Mouse (Mus musculus) mature B cell (primary cell): Measurements from ENCODE around the gene Ehhadh.
"Not testable (repeated sequence)": the region's sequence is repeated elsewhere in the genome, so short reads cannot be mapped to it uniquely, and the experiment has no call there.

Experiments used
- in situ Hi-C: fragments of 300-500 bp; cut with MboI; formaldehyde crosslinking; loops from 2 replicates; pipeline ENCODE4 v1.14.3; 2019

Gene Ehhadh

GRCm38 (mm10) chr16:21793875-21794696 is 6.5 kb upstream of the Ehhadh start, which contains the start of gene Map3k13:
TSS of gene Map3k13 (plus strand) at chr16:21794346.
- in situ Hi-C loops = no loop called here

GRCm38 (mm10) chr16:21793080-21793810 is 5.6 kb upstream of the Ehhadh start:
- in situ Hi-C loops = not testable (repeated sequence)

- in situ Hi-C loops = no loop called here
Measured at GRCm38 (mm10) chr16:21791779-21792178, 4.2 kb upstream of the Ehhadh start.

GRCm38 (mm10) chr16:21790469-21790868 is 2.9 kb upstream of the Ehhadh start:
- in situ Hi-C loops = no loop called here

- in situ Hi-C loops = no loop called here
Measured at GRCm38 (mm10) chr16:21789180-21789579, 1.6 kb upstream of the Ehhadh start.

- in situ Hi-C loops = no loop called here
Measured at GRCm38 (mm10) chr16:21788581-21788980, 974 bp upstream of the Ehhadh start.

GRCm38 (mm10) chr16:21786317-21786716 is 1.3 kb downstream of the Ehhadh start:
- in situ Hi-C loops = no loop called here

- in situ Hi-C loops = no loop called here
Measured at GRCm38 (mm10) chr16:21785000-21785399, 2.6 kb downstream of the Ehhadh start.

GRCm38 (mm10) chr16:21782807-21783206 is 4.8 kb downstream of the Ehhadh start:
- in situ Hi-C loops = no loop called here

- in situ Hi-C loops = no loop called here
Measured at GRCm38 (mm10) chr16:21781895-21782294, 5.7 kb downstream of the Ehhadh start.

GRCm38 (mm10) chr16:21781277-21781676 is 6.3 kb downstream of the Ehhadh start:
- in situ Hi-C loops = no loop called here

- in situ Hi-C loops = no loop called here
Measured at GRCm38 (mm10) chr16:21779149-21779548, 8.5 kb downstream of the Ehhadh start.

- in situ Hi-C loops = no loop called here
Measured at GRCm38 (mm10) chr16:21778293-21778866, 9.2 kb downstream of the Ehhadh start.

GRCm38 (mm10) chr16:21774725-21775124 is 12.9 kb downstream of the Ehhadh start:
- in situ Hi-C loops = no loop called here

- in situ Hi-C loops = no loop called here
Measured at GRCm38 (mm10) chr16:21769667-21770066, 17.9 kb downstream of the Ehhadh start.

GRCm38 (mm10) chr16:21768255-21768654 is 19.4 kb downstream of the Ehhadh start:
- in situ Hi-C loops = no loop called here

GRCm38 (mm10) chr16:21758447-21758846 is 29.2 kb downstream of the Ehhadh start:
- in situ Hi-C loops = no loop called here

- in situ Hi-C loops = no loop called here
Measured at GRCm38 (mm10) chr16:21743401-21743800, 44.2 kb downstream of the Ehhadh start.

- in situ Hi-C loops = no loop called here
Measured at GRCm38 (mm10) chr16:21742898-21743297, 44.7 kb downstream of the Ehhadh start.

GRCm38 (mm10) chr16:21742191-21742870 is 45.3 kb downstream of the Ehhadh start:
- in situ Hi-C loops = no loop called here

- in situ Hi-C loops = no loop called here
Measured at GRCm38 (mm10) chr16:21741542-21741941, 46.1 kb downstream of the Ehhadh start.

GRCm38 (mm10) chr16:21735638-21736037 is 52.0 kb downstream of the Ehhadh start:
- in situ Hi-C loops = loop anchor here (10.0 kb wide), 1 partner anchor 241 kb away; no protein-coding TSS in a partner anchor
